In the genomic region with DNA sequence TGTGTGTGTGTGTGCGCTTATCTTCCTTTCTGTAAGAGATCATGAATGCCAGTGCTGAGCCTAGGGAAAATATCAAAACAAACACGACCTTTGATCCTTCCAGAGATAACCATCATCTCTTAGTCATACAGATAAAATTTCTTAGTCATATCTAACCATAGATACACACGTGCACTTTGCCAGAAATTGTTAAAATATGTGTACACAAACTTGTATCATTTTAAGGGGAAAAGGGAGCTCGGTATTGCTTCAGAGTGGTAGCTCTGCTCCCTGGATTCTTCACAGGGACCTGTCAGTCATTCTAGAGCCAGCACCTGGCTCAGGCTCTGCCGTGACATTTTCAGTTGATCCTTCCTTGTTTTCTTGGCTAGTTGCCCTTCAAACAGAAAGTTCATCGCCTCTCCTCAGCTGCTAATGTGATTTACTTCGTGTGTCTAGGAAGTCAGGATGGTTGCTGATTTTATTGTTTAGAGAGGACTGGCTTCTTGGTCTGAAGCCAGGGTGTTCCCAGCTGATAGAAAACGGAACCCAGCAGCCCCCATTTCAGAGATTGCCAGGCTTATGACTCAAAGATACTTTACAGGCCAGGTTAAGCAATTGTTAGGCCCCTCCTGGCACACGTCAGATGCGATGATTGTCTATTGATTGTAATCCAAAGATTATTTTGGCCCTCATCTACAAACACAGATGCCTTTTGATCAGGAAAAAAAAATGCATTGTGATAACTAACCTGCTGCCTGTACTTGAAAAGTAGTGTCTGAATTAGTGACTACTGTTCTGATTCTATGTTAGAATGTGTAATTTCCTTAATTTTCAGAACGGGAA, we compare ENCODE assay signal across 10 mouse cellular contexts. TPM values are rescaled to one million over a fixed set of nuclear protein-coding genes. Genes with fewer than 3 reads are reported as not detected.
DNase-seq lines count a peak whose midpoint lies in the region; ATAC-seq lines count a peak whose summit lies in the region.
"Had no signal": no experiment of that assay in that cellular context is flagged by ENCODE, and none has a peak within 500 bp of the region (broad histone marks: within the 10 kb centered on the region; RNA-seq: fewer than 3 reads in every experiment).

No protein-coding gene starts in this region.

- 57% methylated on average over 11 of the region's 11 CpGs for WGBS in hindbrain, embryonic 15.5 days
- WGBS in hindbrain, embryonic 12.5 days = 64% methylated on average over 11 of the region's 11 CpGs

- no peak overlapping the region for H3K4me3 ChIP-seq in hindbrain, embryonic 15.5 days
- H3K4me3 ChIP-seq in hindbrain, embryonic 12.5 days = no peak overlapping the region
- H3K4me3 ChIP-seq: limb, embryonic 12.5 days had no signal

- H3K27ac ChIP-seq in hindbrain, embryonic 15.5 days (replicated peaks) = peak overlapping the region; percentile 53
- no peak overlapping the region for H3K27ac ChIP-seq in hindbrain, embryonic 12.5 days
- H3K27ac ChIP-seq: limb, embryonic 12.5 days had no signal

- peaks cover 46% of the 10 kb centered on the region for H3K4me1 ChIP-seq in hindbrain, embryonic 15.5 days (replicated peaks)
- H3K4me1 ChIP-seq in hindbrain, embryonic 12.5 days = peaks cover 30% of the 10 kb centered on the region

- H3K9me3 ChIP-seq in hindbrain, embryonic 15.5 days = no peaks in the 10 kb centered on the region
- H3K9me3 ChIP-seq in hindbrain, embryonic 12.5 days (replicated peaks) = no peaks in the 10 kb centered on the region
- H3K9me3 ChIP-seq: limb, embryonic 12.5 days had no signal

- no peak overlapping the region for H3K9ac ChIP-seq in hindbrain, embryonic 15.5 days
- no peak overlapping the region for H3K9ac ChIP-seq in hindbrain, embryonic 12.5 days
- H3K9ac ChIP-seq: limb, embryonic 12.5 days had no signal

- H3K36me3 ChIP-seq in hindbrain, embryonic 15.5 days = no peaks in the 10 kb centered on the region
- H3K36me3 ChIP-seq in hindbrain, embryonic 12.5 days = no peaks in the 10 kb centered on the region
- H3K36me3 ChIP-seq: limb, embryonic 12.5 days had no signal

- peak; percentile 19 for DNase-seq in adrenal gland, postnatal 25 days
- peak; percentile 98 for DNase-seq in heart, adult 11 months
- peak; percentile 54 to 78 for DNase-seq in kidney, adult 8-10 months
- DNase-seq in thymus, postnatal 36 days = no peak

- H3K27me3 ChIP-seq in hindbrain, embryonic 15.5 days = no peaks in the 10 kb centered on the region
- no peaks in the 10 kb centered on the region for H3K27me3 ChIP-seq in hindbrain, embryonic 12.5 days
- H3K27me3 ChIP-seq: limb, embryonic 12.5 days; Patski had no signal

- no peak; the same call in 1 of the 2 replicates for ATAC-seq in hindbrain, embryonic 15.5 days (ENCODE audit: low FRiP score, low read depth)
- no peak for ATAC-seq in hindbrain, embryonic 12.5 days (ENCODE audit: low FRiP score)
- peak; percentile 18; the same call in 1 of the 2 replicates for ATAC-seq in megakaryocyte-erythroid progenitor cell, adult 5-6 weeks (replicated peaks; ENCODE audit: low FRiP score, low TSS enrichment, poor library complexity, severe bottlenecking)
- no peak for ATAC-seq in erythroid progenitor cell, adult 5-6 weeks (replicated peaks; ENCODE audit: low FRiP score, poor library complexity, severe bottlenecking)
- ATAC-seq: Patski had no signal

- no peak overlapping the region for H3K4me2 ChIP-seq in hindbrain, embryonic 15.5 days
- no peak overlapping the region for H3K4me2 ChIP-seq in hindbrain, embryonic 12.5 days (replicated peaks)
- H3K4me2 ChIP-seq: limb, embryonic 12.5 days had no signal

RNA-seq across cellular contexts. Expression of gene Bach2, which starts 49.6 kb away (rescaled TPM):
- polyA plus RNA-seq in hindbrain, embryonic 15.5 days (2015; fragmentation: Nextera tagmentation; extraction: Ambion mirVana) = 24.5 and 27.4 TPM in 2 replicates
- polyA plus RNA-seq in hindbrain, embryonic 12.5 days (2016; fragmentation: Nextera tagmentation; extraction: Ambion mirVana) = 25.4 and 27.3 TPM in 2 replicates
- total RNA-seq in adrenal gland, postnatal 25 days (2021) = 1.3 and 4.7 TPM in 2 replicates
- 3.5 and 16.9 TPM in 2 replicates for total RNA-seq in megakaryocyte-erythroid progenitor cell, adult 5-6 weeks (2014; fragmentation: Nextera tagmentation)
- 0.52 and 0.53 TPM in 2 replicates for total RNA-seq in megakaryocyte-erythroid progenitor cell, adult 5-6 weeks (2017)
- 14.4 and 14.7 TPM in 2 replicates for total RNA-seq in erythroid progenitor cell, adult 5-6 weeks (2015; ENCODE audit: low replicate concordance)
- 2.1 and 12.8 TPM in 2 replicates for total RNA-seq in erythroid progenitor cell, adult 5-6 weeks (2017; ENCODE audit: low replicate concordance)

Comparison
In these comparisons a context has a peak if more than half of its experiments do, and no peak if none do; other contexts are left out.
1. DNase-seq: peak in adrenal gland, postnatal 25 days (single experiment), heart, adult 11 months (single experiment) and kidney, adult 8-10 months (2 of 2); none in thymus, postnatal 36 days (0 of 2).